Comparison of ENCODE assay signal across 25 mouse cellular contexts in the genomic region with DNA sequence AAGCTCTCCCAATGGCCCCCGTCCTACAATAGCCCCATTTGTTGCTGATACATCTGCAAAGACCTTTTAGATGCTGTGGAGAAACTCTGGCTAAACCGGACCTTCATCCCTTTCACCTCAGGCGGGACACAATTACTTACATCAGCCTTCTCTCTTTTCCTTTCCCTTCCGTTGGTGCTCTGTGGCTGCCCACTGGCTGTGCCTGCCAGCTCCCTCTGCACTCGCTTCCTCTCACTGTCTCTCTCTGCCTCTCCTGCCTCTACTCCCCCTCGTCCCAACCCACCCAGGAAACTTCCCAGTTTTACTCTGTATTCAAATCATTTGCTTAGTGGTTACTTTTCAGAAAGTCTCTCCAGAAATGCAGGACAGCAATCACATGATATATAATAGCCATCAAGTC. TPM values are rescaled to one million over a fixed set of nuclear protein-coding genes. Genes with fewer than 3 reads are reported as not detected.
A peak's percentile ranks its signal among the peaks of the same experiment; 100 is the strongest.
DNase-seq lines count a peak whose midpoint lies in the region; ATAC-seq lines count a peak whose summit lies in the region.
"Had no signal": no experiment of that assay in that cellular context is flagged by ENCODE, and none has a peak within 500 bp of the region (broad histone marks: within the 10 kb centered on the region; RNA-seq: fewer than 3 reads in every experiment).

No protein-coding gene starts in this region.

- no peaks in the 10 kb centered on the region for H3K36me3 ChIP-seq in forebrain, embryonic 10.5 days (replicated peaks)
- H3K36me3 ChIP-seq in forebrain, embryonic 13.5 days (ENCODE audit: poor library complexity, severe bottlenecking), result no peaks in the 10 kb centered on the region
- no peaks in the 10 kb centered on the region for H3K36me3 ChIP-seq in heart, embryonic 10.5 days
- H3K36me3 ChIP-seq: embryonic facial prominence, embryonic 12.5 days; embryonic facial prominence, embryonic 15.5 days; heart, embryonic 12.5 days; heart, embryonic 15.5 days; hindbrain, embryonic 12.5 days; hindbrain, embryonic 15.5 days had no signal

- DNase-seq in forebrain, embryonic 10.5 days (ENCODE audit: extremely low spot score, low spot score), result peak; percentile 7
- DNase-seq in heart, embryonic 10.5 days (ENCODE audit: low spot score), result peak; percentile 20
- DNase-seq in heart, postnatal 25 days (ENCODE audit: low spot score), result no peak
- DNase-seq in testis, postnatal 10 days (ENCODE audit: low spot score), result peak; percentile 38
- no peak for DNase-seq in testis, postnatal 14 days (ENCODE audit: low spot score)
- no peak for DNase-seq in cerebellum, adult 11-12 months
- DNase-seq: adrenal gland, adult 8-10 months; adrenal gland, postnatal 25 days; cerebellum, adult 18-20 months; cerebellum, adult 9-10 months; cerebellum, postnatal 14 days; gastrocnemius, postnatal 25 days; heart, postnatal 10 days had no signal

- no peak for ATAC-seq in forebrain, embryonic 13.5 days
- ATAC-seq: activated CD4-positive, CD25-positive, alpha-beta regulatory T cell, adult 4 months; forebrain, embryonic 14.5 days had no signal

- intact Hi-C loops in heart, postnatal 25 days (cut with DNase I), result no loop called here

- WGBS in forebrain, embryonic 10.5 days, result 39% methylated on average over 6 of the region's 6 CpGs
- 45% methylated on average over 6 of the region's 6 CpGs for WGBS in forebrain, embryonic 13.5 days
- 33% methylated on average over 6 of the region's 6 CpGs for WGBS in heart, embryonic 10.5 days

- H3K4me2 ChIP-seq in forebrain, embryonic 13.5 days, result no peak overlapping the region
- H3K4me2 ChIP-seq: embryonic facial prominence, embryonic 12.5 days; embryonic facial prominence, embryonic 15.5 days; heart, embryonic 12.5 days; heart, embryonic 15.5 days; hindbrain, embryonic 12.5 days; hindbrain, embryonic 15.5 days had no signal

- H3K4me1 ChIP-seq in forebrain, embryonic 10.5 days, result no peaks in the 10 kb centered on the region
- H3K4me1 ChIP-seq in forebrain, embryonic 13.5 days, result no peaks in the 10 kb centered on the region
- H3K4me1 ChIP-seq in heart, embryonic 10.5 days, result no peaks in the 10 kb centered on the region
- H3K4me1 ChIP-seq: embryonic facial prominence, embryonic 12.5 days; embryonic facial prominence, embryonic 15.5 days; heart, embryonic 12.5 days; heart, embryonic 15.5 days; hindbrain, embryonic 12.5 days; hindbrain, embryonic 15.5 days had no signal

- no peak overlapping the region for H3K4me3 ChIP-seq in forebrain, embryonic 10.5 days
- no peak overlapping the region for H3K4me3 ChIP-seq in forebrain, embryonic 13.5 days
- H3K4me3 ChIP-seq in heart, embryonic 10.5 days, result no peak overlapping the region
- H3K4me3 ChIP-seq: embryonic facial prominence, embryonic 12.5 days; embryonic facial prominence, embryonic 15.5 days; heart, embryonic 12.5 days; heart, embryonic 15.5 days; hindbrain, embryonic 12.5 days; hindbrain, embryonic 15.5 days had no signal

- no peak overlapping the region for H3K9ac ChIP-seq in forebrain, embryonic 13.5 days
- H3K9ac ChIP-seq: embryonic facial prominence, embryonic 12.5 days; embryonic facial prominence, embryonic 15.5 days; heart, embryonic 12.5 days; heart, embryonic 15.5 days; hindbrain, embryonic 12.5 days; hindbrain, embryonic 15.5 days had no signal

- no peaks in the 10 kb centered on the region for H3K27me3 ChIP-seq in forebrain, embryonic 10.5 days (ENCODE audit: poor library complexity, severe bottlenecking)
- no peaks in the 10 kb centered on the region for H3K27me3 ChIP-seq in forebrain, embryonic 13.5 days
- H3K27me3 ChIP-seq in heart, embryonic 10.5 days (ENCODE audit: insufficient read depth, poor library complexity, severe bottlenecking), result 0 out of 2 replicates have a peak, but pooled peaks cover 5% of the 10 kb centered on the region
- H3K27me3 ChIP-seq: embryonic facial prominence, embryonic 12.5 days; embryonic facial prominence, embryonic 15.5 days; hindbrain, embryonic 12.5 days; hindbrain, embryonic 15.5 days had no signal

- no peak overlapping the region for H3K27ac ChIP-seq in forebrain, embryonic 10.5 days
- H3K27ac ChIP-seq in forebrain, embryonic 13.5 days, result no peak overlapping the region
- H3K27ac ChIP-seq in heart, embryonic 10.5 days, result no peak overlapping the region
- H3K27ac ChIP-seq: embryonic facial prominence, embryonic 12.5 days; embryonic facial prominence, embryonic 15.5 days; heart, embryonic 15.5 days; hindbrain, embryonic 12.5 days; hindbrain, embryonic 15.5 days had no signal

- no peaks in the 10 kb centered on the region for H3K9me3 ChIP-seq in forebrain, embryonic 10.5 days
- H3K9me3 ChIP-seq in forebrain, embryonic 13.5 days (replicated peaks), result no peaks in the 10 kb centered on the region
- H3K9me3 ChIP-seq in heart, embryonic 10.5 days, result no peaks in the 10 kb centered on the region
- H3K9me3 ChIP-seq: embryonic facial prominence, embryonic 12.5 days; embryonic facial prominence, embryonic 15.5 days; heart, embryonic 15.5 days; hindbrain, embryonic 12.5 days; hindbrain, embryonic 15.5 days had no signal

RNA-seq across cellular contexts. Expression of a gene that starts 5.6 kb away (rescaled TPM):
- not detected in 2 replicates for polyA plus RNA-seq in forebrain, embryonic 10.5 days (2016; fragmentation: Nextera tagmentation; extraction: Ambion mirVana)
- polyA plus RNA-seq in forebrain, embryonic 13.5 days (2015; fragmentation: Nextera tagmentation; extraction: Ambion mirVana), result not detected in 2 replicates
- polyA plus RNA-seq in heart, embryonic 10.5 days (2016; fragmentation: Nextera tagmentation; extraction: Ambion mirVana), result not detected in 2 replicates
- under 1 TPM in 1 of 2 experiments, not detected in 1; 0.29 TPM for total RNA-seq in heart, postnatal 25 days (2021)
- total RNA-seq: adrenal gland, adult 8-10 months; adrenal gland, postnatal 25 days; ES-E14; gastrocnemius, adult 8-10 months; gastrocnemius, postnatal 25 days; heart, postnatal 10 days; hematopoietic stem cell, adult 5-6 weeks had no signal
- polyA plus RNA-seq: activated CD4-positive, CD25-positive, alpha-beta regulatory T cell, adult 4 months; embryonic facial prominence, embryonic 12.5 days; embryonic facial prominence, embryonic 15.5 days; forebrain, embryonic 14.5 days; heart, embryonic 12.5 days; heart, embryonic 15.5 days; hindbrain, embryonic 12.5 days; hindbrain, embryonic 15.5 days had no signal

RNA-seq across cellular contexts. Expression of a gene that starts 9.2 kb away (rescaled TPM):
- polyA plus RNA-seq in forebrain, embryonic 10.5 days (2016; fragmentation: Nextera tagmentation; extraction: Ambion mirVana), result 26.9 and 27.0 TPM in 2 replicates
- polyA plus RNA-seq in forebrain, embryonic 13.5 days (2015; fragmentation: Nextera tagmentation; extraction: Ambion mirVana), result 25.6 and 27.4 TPM in 2 replicates
- 48.9 and 54.6 TPM in 2 replicates for polyA plus RNA-seq in heart, embryonic 10.5 days (2016; fragmentation: Nextera tagmentation; extraction: Ambion mirVana)
- 10 to 100 TPM; 60.4 to 65.0 TPM for total RNA-seq in heart, postnatal 25 days (2021)

RNA-seq across cellular contexts. Expression of a gene that starts 16.4 kb away (rescaled TPM):
- polyA plus RNA-seq in forebrain, embryonic 10.5 days (2016; fragmentation: Nextera tagmentation; extraction: Ambion mirVana), result 0.79 and 1.1 TPM in 2 replicates
- polyA plus RNA-seq in forebrain, embryonic 13.5 days (2015; fragmentation: Nextera tagmentation; extraction: Ambion mirVana), result 0.67 and 0.69 TPM in 2 replicates
- polyA plus RNA-seq in heart, embryonic 10.5 days (2016; fragmentation: Nextera tagmentation; extraction: Ambion mirVana), result 5.2 and 5.4 TPM in 2 replicates
- total RNA-seq in heart, postnatal 25 days (2021), result 1 to 10 TPM; 2.3 to 4.2 TPM

RNA-seq across cellular contexts. Expression of a gene that starts 48.7 kb away (rescaled TPM):
- 42.5 and 44.0 TPM in 2 replicates for polyA plus RNA-seq in forebrain, embryonic 10.5 days (2016; fragmentation: Nextera tagmentation; extraction: Ambion mirVana)
- 48.1 and 49.0 TPM in 2 replicates for polyA plus RNA-seq in forebrain, embryonic 13.5 days (2015; fragmentation: Nextera tagmentation; extraction: Ambion mirVana)
- 51.7 and 51.8 TPM in 2 replicates for polyA plus RNA-seq in heart, embryonic 10.5 days (2016; fragmentation: Nextera tagmentation; extraction: Ambion mirVana)
- total RNA-seq in heart, postnatal 25 days (2021), result 100 to 1,000 TPM; 184 to 199 TPM

RNA-seq across cellular contexts. Expression of a gene that starts 48.9 kb away (rescaled TPM):
- polyA plus RNA-seq in forebrain, embryonic 10.5 days (2016; fragmentation: Nextera tagmentation; extraction: Ambion mirVana), result 81.0 and 82.1 TPM in 2 replicates
- polyA plus RNA-seq in forebrain, embryonic 13.5 days (2015; fragmentation: Nextera tagmentation; extraction: Ambion mirVana), result 54.0 and 55.2 TPM in 2 replicates
- 50.6 and 74.8 TPM in 2 replicates for polyA plus RNA-seq in heart, embryonic 10.5 days (2016; fragmentation: Nextera tagmentation; extraction: Ambion mirVana)
- 10 to 100 TPM; 16.0 to 16.3 TPM for total RNA-seq in heart, postnatal 25 days (2021)

Comparison
In these comparisons a context has a peak if more than half of its experiments do, and no peak if none do; other contexts are left out.
1. DNase-seq: peak in forebrain, embryonic 10.5 days (single experiment), heart, embryonic 10.5 days (single experiment) and testis, postnatal 10 days (single experiment); none in heart, postnatal 25 days (single experiment), testis, postnatal 14 days (single experiment) and cerebellum, adult 11-12 months (single experiment).